Mouse (Mus musculus) ES-E14 (cell line): ENCODE results near the gene Filip1. TPM values are rescaled to one million over a fixed set of nuclear protein-coding genes. Genes with fewer than 3 reads are reported as not detected.

Source experiments
- DNase-seq: peaks from one replicate; pipeline ENCODE4 v3.0.0-alpha.2; 2013; ENCODE audit warnings: low read depth, low spot score
- H3K27ac ChIP-seq: 2 replicates; pipeline ENCODE4 v1.5.1; 2012; ENCODE audit warnings: low read depth, mild to moderate bottlenecking, low read length, moderate library complexity, mixed read lengths; ENCODE audit not compliant: poor library complexity, insufficient read depth, severe bottlenecking
- H3K36me3 ChIP-seq: 2 replicates; pipeline ENCODE4 v1.6.1; 2012; ENCODE audit warnings: mild to moderate bottlenecking, low read length, moderate library complexity, mixed read lengths; ENCODE audit not compliant: control insufficient read depth, poor library complexity, insufficient read depth, severe bottlenecking
- H3K4me1 ChIP-seq, 2 experiments: fragments of 150-350 bp in 1 of 2; sonication (generic) in 1 of 2; 2 replicates each; pipeline ENCODE4 v1.6.1; 2012; ENCODE audit warnings: low read length in 2 of 2, mild to moderate bottlenecking in 1 of 2, mixed read lengths in 1 of 2; ENCODE audit not compliant: control insufficient read depth in 2 of 2, insufficient read depth in 2 of 2, poor library complexity in 1 of 2
- H3K4me3 ChIP-seq, 2 experiments: fragments of 150-350 bp in 1 of 2; sonication (generic) in 1 of 2; 2 replicates each; pipeline ENCODE4 v1.5.1; 2012; ENCODE audit warnings: low read length in 2 of 2, low read depth in 1 of 2, mild to moderate bottlenecking in 1 of 2, mixed read lengths in 1 of 2; ENCODE audit not compliant: insufficient read depth in 1 of 2, poor library complexity in 1 of 2, severe bottlenecking in 1 of 2
- H3K9ac ChIP-seq: 2 replicates; pipeline ENCODE4 v1.6.1; 2012; ENCODE audit warnings: low read depth, mild to moderate bottlenecking, low read length, mixed read lengths; ENCODE audit not compliant: poor library complexity, insufficient read depth, severe bottlenecking
- H3K9me3 ChIP-seq: fragments of 150-350 bp; sonication (generic); 2 replicates; pipeline ENCODE4 v1.6.1; 2012; ENCODE audit warnings: low read depth, mild to moderate bottlenecking, low read length; ENCODE audit not compliant: control insufficient read depth, insufficient read depth
- CHD2 ChIP-seq: IDR thresholded peaks from 2 replicates; pipeline ENCODE4 v1.6.1; 2014; ENCODE audit warnings: mild to moderate bottlenecking, low read depth, low read length, inconsistent platforms
- HCFC1 ChIP-seq: IDR thresholded peaks from 2 replicates; pipeline ENCODE4 v1.6.1; 2012; ENCODE audit warnings: low read length, inconsistent platforms, borderline replicate concordance; ENCODE audit not compliant: insufficient read depth
- MAFK ChIP-seq: IDR thresholded peaks from 2 replicates; pipeline ENCODE4 v1.6.1; 2014; ENCODE audit warnings: mild to moderate bottlenecking, low read depth, low read length, inconsistent platforms; ENCODE audit not compliant: insufficient read depth
- ZC3H11A ChIP-seq: IDR thresholded peaks from 2 replicates; pipeline ENCODE4 v1.6.1; 2012; ENCODE audit warnings: low read depth, mild to moderate bottlenecking, inconsistent platforms, low read length, borderline replicate concordance
- ZNF384 ChIP-seq: IDR thresholded peaks from 2 replicates; pipeline ENCODE4 v1.6.1; 2012; ENCODE audit warnings: low read depth, low read length, inconsistent platforms
- in situ Hi-C, 2 experiments: fragments of 600-800 bp; cut with MboI; formaldehyde crosslinking; loops; one replicate each; pipeline ENCODE4 v1.15.1; 2025; ENCODE audit warnings: low sequenced_read_pairs in 2 of 2, inconsistent platforms in 1 of 2; ENCODE audit not compliant: unreplicated experiment in 2 of 2
- total RNA-seq: library from RNA; depleted of rRNA; stranded (reverse); fragments of 300-350 nt; gene quantifications from 2 replicates; pipeline ENCODE4 v1.2.3, GENCODE M21; 2012

The Filip1 gene
- total RNA-seq, 1 experiment, result 0.09 TPM

DNA sequence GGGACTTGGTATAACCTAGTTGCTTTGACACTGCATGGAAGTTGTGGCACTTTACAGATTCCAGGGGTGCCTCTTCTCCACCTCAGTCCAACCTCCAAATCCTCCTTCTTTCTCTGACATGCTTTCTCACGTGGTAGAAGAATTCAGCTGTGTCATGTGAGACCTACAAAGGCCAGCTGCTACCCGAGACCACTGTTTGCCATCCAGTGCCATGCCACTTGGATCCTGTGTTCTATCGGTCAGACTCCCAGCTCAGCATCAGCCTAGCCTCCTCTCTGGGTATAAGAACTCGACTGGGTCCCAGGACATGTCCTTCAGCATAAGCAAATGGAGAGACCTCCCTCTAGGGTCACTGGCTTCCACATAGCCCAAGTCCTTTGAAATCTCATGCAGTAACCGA, 47.6 kb downstream of the Filip1 start:
- H3K4me1 ChIP-seq, result no peaks in the 10 kb centered on the region
- H3K27ac ChIP-seq, result no peak overlapping the region
- H3K9me3 ChIP-seq, result no peaks in the 10 kb centered on the region
- in situ Hi-C loops, result no loop called here
- H3K36me3 ChIP-seq, result no peaks in the 10 kb centered on the region
- H3K9ac ChIP-seq, result no peak overlapping the region
- DNase-seq, result no peak
- no peak overlapping the region for H3K4me3 ChIP-seq
- no peak for TF ChIP-seq ZNF384
- TF ChIP-seq ZC3H11A, result no peak
- TF ChIP-seq HCFC1, result no peak
- TF ChIP-seq CHD2, result no peak
- TF ChIP-seq MAFK, result no peak

- in situ Hi-C loops, result no loop called here
- no peak for DNase-seq
These were observed 50.9 kb downstream of the Filip1 start for GRCm38 (mm10) chr9:79961630-79962285.

DNA sequence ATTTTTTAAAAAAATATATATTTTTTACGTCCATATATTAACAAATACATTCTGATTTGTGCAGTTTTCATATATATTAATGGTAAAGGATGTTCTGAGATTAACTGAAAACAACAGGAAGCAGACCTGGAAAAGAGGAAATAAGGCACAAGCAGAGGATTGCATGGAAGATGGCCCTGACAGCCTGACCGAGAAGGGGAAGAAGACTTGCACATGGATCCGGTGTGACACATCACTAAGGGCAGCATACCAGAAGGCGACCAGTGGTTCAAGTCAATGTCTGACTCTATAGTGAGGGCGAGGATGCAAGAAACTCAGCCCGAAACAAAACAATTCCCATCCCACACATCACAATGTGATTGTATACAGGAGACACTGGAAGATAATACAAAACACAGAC, 52.2 kb downstream of the Filip1 start:
- in situ Hi-C loops, result no loop called here
- no peak for DNase-seq

More at GRCm38 (mm10) chr9:79961630-79962285, 50.9 kb downstream of the Filip1 start:
- TF ChIP-seq ZC3H11A (no peak), HCFC1 (no peak), CHD2 (no peak), ZNF384 (no peak), MAFK (no peak)
- H3K27ac ChIP-seq, result no peak overlapping the region
- no peak overlapping the region for H3K9ac ChIP-seq
- H3K36me3 ChIP-seq, result no peaks in the 10 kb centered on the region
- H3K9me3 ChIP-seq, result no peaks in the 10 kb centered on the region
- no peak overlapping the region for H3K4me3 ChIP-seq
- no peaks in the 10 kb centered on the region for H3K4me1 ChIP-seq

GRCm38 (mm10) chr9:79958395-79958794, 54.3 kb downstream of the Filip1 start:
- DNase-seq, result no peak
- H3K4me1 ChIP-seq, result no peaks in the 10 kb centered on the region
- in situ Hi-C loops, result no loop called here
- no peaks in the 10 kb centered on the region for H3K36me3 ChIP-seq
- no peaks in the 10 kb centered on the region for H3K9me3 ChIP-seq
- H3K4me3 ChIP-seq, result no peak overlapping the region
- no peak overlapping the region for H3K9ac ChIP-seq
- TF ChIP-seq ZNF384, result no peak
- no peak overlapping the region for H3K27ac ChIP-seq

More for the DNA sequence above, 52.2 kb downstream of the Filip1 start:
- Histone ChIP-seq H3K27ac (no peak overlapping the region), H3K36me3 (no peaks in the 10 kb centered on the region), H3K4me1 (no peaks in the 10 kb centered on the region), H3K4me3 (no peak overlapping the region), H3K9me3 (no peaks in the 10 kb centered on the region), H3K9ac (no peak overlapping the region)
- TF ChIP-seq HCFC1 (no peak), MAFK (no peak), CHD2 (no peak), ZC3H11A (no peak), ZNF384 (no peak)

DNA sequence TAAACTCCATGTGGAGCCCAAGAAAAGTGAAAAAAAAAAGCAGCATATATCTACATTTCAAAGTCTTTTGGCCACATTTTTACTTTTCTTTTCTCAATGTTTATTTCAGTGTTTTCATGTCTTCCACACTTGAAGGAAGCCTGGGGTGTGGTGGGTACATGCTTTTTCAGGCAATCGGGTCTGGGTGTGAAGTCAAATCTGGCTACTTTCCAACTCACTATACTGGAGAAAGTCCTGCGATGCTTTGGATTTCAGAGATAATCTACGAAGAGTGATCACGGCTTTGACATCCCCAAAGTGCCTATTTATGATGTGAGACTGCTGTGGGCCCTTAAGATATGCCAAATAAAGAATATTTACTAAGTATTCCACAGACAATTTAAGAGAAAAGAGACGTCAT, 57.7 kb downstream of the Filip1 start:
- Histone ChIP-seq H3K9ac (no peak overlapping the region), H3K27ac (no peak overlapping the region), H3K4me1 (no peaks in the 10 kb centered on the region), H3K36me3 (no peaks in the 10 kb centered on the region), H3K9me3 (no peaks in the 10 kb centered on the region), H3K4me3 (no peak overlapping the region)
- in situ Hi-C loops, result no loop called here
- TF ChIP-seq ZC3H11A, result no peak
- TF ChIP-seq MAFK, result no peak
- TF ChIP-seq ZNF384, result no peak
- TF ChIP-seq HCFC1, result no peak
- TF ChIP-seq CHD2, result no peak
- DNase-seq, result no peak
